Mouse (Mus musculus) kidney, adult 2 months (tissue): ENCODE results near the gene Sema5a.

Experiments
- CTCF ChIP-seq: fragments of 200-500 bp; conservative IDR thresholded peaks from 2 replicates; pipeline ENCODE4 v1.5.1; 2011; ENCODE audit warnings: low read depth, mild to moderate bottlenecking, control low read depth, low read length, moderate library complexity, mixed read lengths; ENCODE audit not compliant: insufficient read depth, insufficient read length
- POLR2A ChIP-seq: fragments of 200-500 bp; IDR thresholded peaks from one replicate; pipeline ENCODE4 v1.6.1; 2011; ENCODE audit warnings: low read depth, low read length, control low read depth

DNA sequence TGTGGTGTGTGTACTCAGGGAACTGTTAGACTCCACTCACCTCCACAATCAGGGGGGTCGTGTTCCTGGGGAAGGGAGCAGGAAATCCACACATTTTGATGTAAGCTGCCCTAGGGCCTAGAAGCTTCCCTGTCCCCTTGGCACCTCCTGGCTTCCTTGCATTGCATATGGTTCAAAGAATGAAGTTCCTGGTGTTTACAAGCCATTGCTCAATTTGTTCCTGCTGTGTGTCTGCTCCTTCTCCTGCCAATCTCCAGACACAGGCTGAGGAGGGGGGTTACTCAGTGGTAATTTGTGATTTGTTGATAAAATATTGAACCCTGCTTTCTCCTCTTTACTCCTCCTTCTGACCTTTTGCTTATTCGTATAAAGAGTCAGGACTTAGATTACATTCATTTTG lies 25.5 kb downstream of the Sema5a start:
- TF ChIP-seq POLR2A (no peak), CTCF (no peak)
